Mouse (Mus musculus) forebrain, embryonic 10.5 days (tissue): Measurements from ENCODE around the gene Scarf2. TPM values are rescaled to one million over a fixed set of nuclear protein-coding genes. Genes with fewer than 3 reads are reported as not detected.

Experiments used
- DNase-seq: peaks from one replicate; pipeline ENCODE4 v3.0.0-alpha.2; 2017; ENCODE audit warnings: low spot score; ENCODE audit errors: extremely low spot score
- H3K27ac ChIP-seq: fragments of 300-500 bp; sonication (generic); 2 replicates; pipeline ENCODE4 v1.5.1; 2016; ENCODE audit warnings: mild to moderate bottlenecking
- H3K27me3 ChIP-seq: fragments of 300-500 bp; sonication (generic); 2 replicates; pipeline ENCODE4 v1.6.1; 2016; ENCODE audit warnings: mild to moderate bottlenecking; ENCODE audit not compliant: poor library complexity, severe bottlenecking
- H3K36me3 ChIP-seq: fragments of 300-500 bp; sonication (generic); replicated peaks from 2 replicates; pipeline ENCODE4 v1.6.1; 2016; ENCODE audit warnings: mild to moderate bottlenecking, moderate library complexity
- H3K4me1 ChIP-seq: fragments of 300-500 bp; sonication (generic); 2 replicates; pipeline ENCODE4 v1.6.1; 2016
- H3K4me3 ChIP-seq: fragments of 300-500 bp; sonication (generic); 2 replicates; pipeline ENCODE4 v1.5.1; 2016; ENCODE audit warnings: mild to moderate bottlenecking, moderate library complexity
- H3K9me3 ChIP-seq: fragments of 300-500 bp; sonication (generic); 2 replicates; pipeline ENCODE4 v1.6.1; 2016; ENCODE audit warnings: mild to moderate bottlenecking, moderate library complexity
- WGBS: fragments of 180-500 bp; shearing (Covaris S2); methylation state at CpG from one replicate; pipeline ENCODE4 v1.1.7; 2016; 5-methylcytosine and 5-hydroxymethylcytosine counted together
- polyA plus RNA-seq: library from polyadenylated mRNA; unstranded; fragments of >200 nt; fragmentation: Nextera tagmentation; extraction: Ambion mirVana; gene quantifications from 2 replicates; pipeline ENCODE4 v1.2.1, GENCODE M21; 2016

Gene Scarf2
- polyA plus RNA-seq, 1 experiment from 2014 or later: 4.1 TPM

DNA sequence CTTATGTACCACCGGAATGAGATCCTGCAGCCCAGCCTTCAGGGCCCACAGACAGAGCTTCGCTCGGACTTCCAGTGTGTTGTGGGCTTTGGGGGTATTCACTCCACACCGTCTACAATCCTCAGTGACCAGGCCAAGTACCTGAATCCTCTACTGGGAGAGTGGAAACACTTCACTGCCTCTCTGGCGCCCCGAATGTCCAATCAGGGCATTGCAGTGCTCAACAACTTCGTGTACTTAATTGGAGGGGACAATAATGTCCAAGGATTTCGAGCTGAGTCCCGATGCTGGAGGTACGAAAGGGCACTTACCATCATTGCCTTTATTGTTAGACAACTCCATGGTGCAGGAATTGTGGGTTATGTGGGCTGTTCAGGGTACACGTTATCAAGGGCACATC, 20.3 kb upstream of the Scarf2 start:
- H3K9me3 ChIP-seq: no peaks in the 10 kb centered on the region
- H3K27ac ChIP-seq: no peak overlapping the region
- no peaks in the 10 kb centered on the region for H3K4me1 ChIP-seq
- H3K27me3 ChIP-seq: no peaks in the 10 kb centered on the region
- H3K36me3 ChIP-seq: peaks cover 81% of the 10 kb centered on the region
- 72% methylated on average over 11 of the region's 11 CpGs for WGBS
- no peak overlapping the region for H3K4me3 ChIP-seq
- no peak for DNase-seq

DNA sequence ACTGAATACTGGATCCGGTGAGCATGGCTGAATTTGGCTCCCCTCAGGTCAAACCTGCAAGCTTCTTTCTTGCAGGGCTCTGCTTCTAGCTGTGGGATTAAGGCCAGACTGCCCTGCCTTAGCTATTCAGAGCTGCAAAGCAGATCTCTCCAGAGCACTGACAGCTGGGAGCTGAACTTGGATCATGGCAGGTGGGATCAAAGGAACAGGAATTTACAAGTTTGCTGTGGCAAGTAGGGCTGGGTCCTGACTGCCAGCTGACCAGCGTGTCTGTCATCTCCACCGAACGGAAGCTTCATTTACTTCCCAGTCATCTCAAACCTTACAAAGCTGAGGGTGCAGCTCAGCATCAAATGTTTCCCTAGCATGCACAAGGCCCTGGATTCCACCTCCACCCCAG, 18.9 kb upstream of the Scarf2 start:
- DNase-seq: no peak
- H3K4me3 ChIP-seq: no peak overlapping the region
- no peaks in the 10 kb centered on the region for H3K4me1 ChIP-seq
- H3K36me3 ChIP-seq: peaks cover 84% of the 10 kb centered on the region
- H3K9me3 ChIP-seq: no peaks in the 10 kb centered on the region
- H3K27me3 ChIP-seq: no peaks in the 10 kb centered on the region
- no peak overlapping the region for H3K27ac ChIP-seq
- WGBS: 91% methylated on average over 4 of the region's 4 CpGs

DNA sequence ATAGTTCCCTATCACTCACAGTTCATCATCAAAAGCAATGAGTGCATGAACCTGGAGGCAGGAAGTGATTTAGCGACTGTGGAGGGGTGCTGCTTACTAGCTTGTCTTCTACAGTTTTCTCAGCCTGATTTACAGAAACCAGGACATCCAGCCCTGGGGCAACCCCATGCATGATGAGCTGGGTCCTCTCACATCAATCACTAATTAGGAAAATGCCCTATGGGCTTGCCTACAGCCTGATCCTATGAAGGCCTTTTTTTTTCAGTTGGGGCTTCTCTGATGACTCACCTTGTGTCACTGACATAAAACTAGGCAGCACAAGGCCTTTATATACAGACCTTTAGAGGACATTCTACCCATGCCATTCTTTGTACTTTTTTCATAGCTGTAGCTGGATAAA, 17.4 kb upstream of the Scarf2 start:
- Histone ChIP-seq H3K4me3 (no peak overlapping the region), H3K9me3 (no peaks in the 10 kb centered on the region), H3K27me3 (no peaks in the 10 kb centered on the region), H3K27ac (no peak overlapping the region), H3K36me3 (peaks cover 89% of the 10 kb centered on the region), H3K4me1 (no peaks in the 10 kb centered on the region)
- WGBS: 89% methylated on average over 1 of the region's 1 CpGs
- no peak for DNase-seq

DNA sequence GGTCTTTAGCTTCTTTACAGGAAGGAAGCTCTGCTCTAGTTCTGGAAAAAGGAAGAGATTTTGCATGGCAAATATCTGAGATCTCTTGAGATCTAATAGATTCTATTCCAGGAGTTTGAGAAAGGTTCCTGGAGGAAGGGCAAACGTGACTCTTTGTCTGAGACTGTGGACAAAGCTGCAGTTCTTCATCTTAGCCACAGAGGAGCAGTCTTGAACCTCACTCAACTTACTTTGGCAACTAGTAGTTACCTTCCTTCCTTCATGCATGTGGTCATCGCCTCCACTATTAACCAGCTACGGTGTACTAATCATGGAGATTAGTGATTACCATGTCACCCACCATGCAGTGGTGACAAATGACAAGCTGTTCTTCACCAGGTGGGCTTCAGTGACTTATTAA, 11.7 kb upstream of the Scarf2 start:
- Histone ChIP-seq H3K4me1 (no peaks in the 10 kb centered on the region), H3K4me3 (no peak overlapping the region), H3K36me3 (peaks cover 91% of the 10 kb centered on the region), H3K27me3 (no peaks in the 10 kb centered on the region), H3K27ac (no peak overlapping the region), H3K9me3 (no peaks in the 10 kb centered on the region)
- no peak for DNase-seq
- WGBS: 62% methylated on average over 3 of the region's 3 CpGs

DNA sequence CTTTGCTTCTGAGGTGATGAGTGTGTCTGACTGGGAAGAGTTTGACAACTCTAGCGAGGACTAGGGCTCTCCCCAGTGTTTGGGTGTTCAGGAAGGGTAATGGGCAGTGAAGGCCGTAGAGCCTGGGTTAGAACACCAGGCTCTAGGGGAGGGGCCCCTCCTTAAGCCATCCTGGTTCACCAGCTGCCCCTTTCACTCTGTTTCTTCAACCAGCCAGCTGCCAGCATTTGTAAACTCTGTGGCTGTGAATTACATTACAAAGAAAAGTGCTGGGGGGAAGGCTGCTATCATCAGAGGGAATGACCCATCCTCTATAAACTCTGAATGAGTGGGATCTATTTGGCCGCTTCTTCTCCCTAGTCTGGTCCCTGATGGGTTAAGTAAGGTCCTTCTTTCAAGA, 4.4 kb upstream of the Scarf2 start:
- WGBS: 77% methylated on average over 3 of the region's 3 CpGs
- DNase-seq: no peak
- no peaks in the 10 kb centered on the region for H3K9me3 ChIP-seq
- peaks cover 64% of the 10 kb centered on the region for H3K36me3 ChIP-seq
- peaks cover 20% of the 10 kb centered on the region for H3K4me1 ChIP-seq
- no peak overlapping the region for H3K4me3 ChIP-seq
- peaks cover 39% of the 10 kb centered on the region for H3K27me3 ChIP-seq
- no peak overlapping the region for H3K27ac ChIP-seq

DNA sequence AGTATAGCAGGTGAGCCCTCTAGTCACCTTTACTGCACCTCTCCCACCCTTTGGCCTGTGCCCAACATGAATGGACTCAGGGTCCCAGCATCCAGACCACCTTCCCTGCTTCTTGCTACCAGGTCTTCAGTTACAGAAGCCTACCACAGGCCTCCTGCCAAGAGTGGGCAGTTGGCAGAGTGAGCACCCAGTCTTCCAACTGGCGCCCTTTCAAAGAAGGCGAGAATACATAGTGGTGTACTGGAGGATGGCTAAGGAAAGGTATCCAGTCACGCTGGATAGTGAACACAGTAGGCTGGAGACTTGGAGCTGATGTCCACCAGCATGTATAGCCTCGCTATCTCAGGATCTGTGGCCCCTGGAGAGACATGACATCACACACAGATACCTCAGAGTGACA, 3.0 kb upstream of the Scarf2 start:
- Histone ChIP-seq H3K27me3 (peaks cover 52% of the 10 kb centered on the region), H3K4me1 (peaks cover 32% of the 10 kb centered on the region), H3K36me3 (peaks cover 51% of the 10 kb centered on the region), H3K4me3 (no peak overlapping the region), H3K9me3 (no peaks in the 10 kb centered on the region), H3K27ac (no peak overlapping the region)
- 87% methylated on average over 4 of the region's 4 CpGs for WGBS
- no peak for DNase-seq

DNA sequence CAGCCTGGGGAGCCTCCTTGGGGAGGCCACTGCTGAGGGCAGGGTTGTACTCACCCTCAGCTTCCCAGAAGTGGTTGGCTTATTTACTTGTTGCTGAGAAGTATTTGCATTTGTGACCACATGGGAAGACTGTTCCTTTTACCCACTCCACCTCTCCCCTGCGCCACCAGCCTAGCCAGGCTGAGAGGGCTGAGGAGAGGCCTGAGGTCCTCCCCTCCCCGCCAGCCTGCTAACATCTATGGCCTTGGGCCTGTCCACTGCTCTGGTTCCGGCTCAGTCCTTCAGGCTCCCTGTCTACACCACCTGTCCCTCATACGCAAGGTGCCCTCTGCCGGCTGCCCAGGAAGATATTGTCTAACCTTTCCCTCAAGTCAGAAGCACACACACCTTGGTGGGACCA, 1.4 kb upstream of the Scarf2 start:
- Histone ChIP-seq H3K9me3 (no peaks in the 10 kb centered on the region), H3K27me3 (peaks cover 68% of the 10 kb centered on the region), H3K27ac (no peak overlapping the region), H3K36me3 (peaks cover 35% of the 10 kb centered on the region), H3K4me1 (peaks cover 39% of the 10 kb centered on the region), H3K4me3 (no peak overlapping the region)
- no peak for DNase-seq
- 50% methylated on average over 5 of the region's 5 CpGs for WGBS

DNA sequence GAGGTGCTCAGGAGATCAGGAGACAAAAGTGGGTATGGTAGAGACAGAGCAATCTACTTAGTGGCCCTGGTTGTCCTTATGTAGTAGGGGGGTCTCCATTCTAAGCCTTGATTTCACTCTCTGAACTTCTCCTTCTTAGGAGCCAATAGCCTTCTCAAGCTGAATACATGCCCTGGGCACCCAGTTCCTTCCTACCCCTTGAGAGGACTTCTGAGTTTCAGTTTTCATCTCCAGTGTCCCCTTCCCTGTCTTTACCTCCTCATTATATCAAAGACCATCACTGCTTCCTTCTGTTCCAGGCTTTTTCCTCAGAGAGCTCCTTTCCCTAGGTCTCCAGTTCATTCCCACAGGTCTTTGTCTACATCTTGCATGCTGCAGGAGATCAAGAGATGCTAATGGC, 563 bp upstream of the Scarf2 start:
- H3K27me3 ChIP-seq: peaks cover 77% of the 10 kb centered on the region
- no peak for DNase-seq
- H3K4me1 ChIP-seq: peaks cover 40% of the 10 kb centered on the region
- peak overlapping the region; percentile 88 for H3K27ac ChIP-seq
- no peaks in the 10 kb centered on the region for H3K9me3 ChIP-seq
- H3K4me3 ChIP-seq: peak overlapping the region; percentile 60
- peaks cover 26% of the 10 kb centered on the region for H3K36me3 ChIP-seq

DNA sequence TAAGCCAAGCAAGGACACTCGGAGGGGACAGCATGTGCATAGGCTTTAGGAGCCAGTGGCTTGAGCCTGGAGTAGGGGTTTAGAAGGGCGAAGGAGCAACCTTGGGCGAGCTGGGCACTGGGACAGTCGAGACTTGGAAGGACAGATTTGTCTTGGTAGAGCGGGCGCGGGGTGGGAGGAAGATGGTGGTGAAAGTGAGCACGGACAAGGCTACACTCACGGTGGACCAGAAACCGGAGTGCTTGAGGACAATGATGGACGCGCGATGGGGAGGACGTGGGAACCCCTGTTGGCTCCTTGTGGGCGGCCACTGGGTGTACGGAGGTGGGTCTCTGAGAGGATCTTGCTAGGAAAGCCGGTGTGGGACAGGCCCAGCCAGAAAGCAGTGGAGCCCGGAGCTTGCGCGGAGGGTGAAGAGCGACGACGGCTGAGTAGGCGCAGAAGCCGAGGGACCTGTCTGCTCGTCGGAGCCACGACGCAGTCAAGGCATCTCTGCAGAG, 780 bp downstream of the Scarf2 start:
- DNase-seq: peak; percentile 56
- H3K4me1 ChIP-seq: peaks cover 51% of the 10 kb centered on the region
- H3K27ac ChIP-seq: peak overlapping the region; percentile 88
- no peaks in the 10 kb centered on the region for H3K9me3 ChIP-seq
- H3K36me3 ChIP-seq: peaks cover 13% of the 10 kb centered on the region
- 2% methylated on average over 29 of the region's 29 CpGs for WGBS
- H3K4me3 ChIP-seq: peak overlapping the region; percentile 60
- H3K27me3 ChIP-seq: peaks cover 90% of the 10 kb centered on the region

DNA sequence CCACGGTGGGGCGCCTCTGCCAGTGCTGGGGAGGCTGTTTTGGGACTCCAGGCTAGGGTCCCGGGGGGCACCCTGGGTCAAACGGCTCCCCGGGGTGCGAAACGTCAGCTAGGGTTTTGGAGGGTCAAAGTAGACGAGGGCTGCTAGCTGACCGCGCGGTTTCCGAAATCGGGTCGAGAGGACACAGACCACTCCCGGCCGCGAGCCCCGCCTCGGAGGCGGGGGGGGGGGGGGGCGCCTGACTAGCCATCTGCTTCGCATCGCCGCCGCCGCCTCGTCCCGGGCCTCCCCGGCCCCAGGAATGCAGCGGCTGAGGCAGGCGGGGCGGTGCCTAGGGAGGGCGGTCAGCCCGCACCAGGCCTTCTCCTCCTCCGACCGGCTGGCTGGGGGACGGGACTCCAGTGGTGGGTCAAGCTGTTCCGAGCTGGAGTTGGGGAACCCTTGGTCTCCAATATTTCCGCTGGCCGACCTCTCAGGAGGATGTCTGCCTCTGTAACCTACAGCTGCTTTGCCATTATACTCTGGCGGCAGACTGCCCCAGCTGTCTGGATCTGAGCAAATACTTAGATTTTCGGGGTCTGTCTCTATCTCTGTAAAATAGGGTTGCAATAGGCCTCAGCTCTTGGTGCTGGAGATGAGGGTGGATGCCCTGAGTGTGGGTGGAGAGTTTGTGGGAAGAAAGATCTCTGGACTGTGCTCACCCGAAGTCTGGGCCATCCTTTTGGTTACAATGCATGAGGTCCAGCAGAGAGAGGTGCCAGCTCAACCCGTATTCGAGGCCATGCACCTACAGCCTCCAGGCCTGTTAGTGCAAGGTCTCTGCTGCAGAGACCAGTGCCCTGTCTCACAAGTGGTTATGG, 1.5 kb downstream of the Scarf2 start:
- no peaks in the 10 kb centered on the region for H3K9me3 ChIP-seq
- peaks cover 97% of the 10 kb centered on the region for H3K27me3 ChIP-seq
- H3K4me1 ChIP-seq: peaks cover 58% of the 10 kb centered on the region
- H3K27ac ChIP-seq: peak overlapping the region; percentile 88
- H3K4me3 ChIP-seq: peak overlapping the region; percentile 60
- peak; percentile 61 for DNase-seq
- H3K36me3 ChIP-seq: peaks cover 6% of the 10 kb centered on the region; the same call in 1 of the 2 replicates
- 1% methylated on average over 35 of the region's 45 CpGs for WGBS

DNA sequence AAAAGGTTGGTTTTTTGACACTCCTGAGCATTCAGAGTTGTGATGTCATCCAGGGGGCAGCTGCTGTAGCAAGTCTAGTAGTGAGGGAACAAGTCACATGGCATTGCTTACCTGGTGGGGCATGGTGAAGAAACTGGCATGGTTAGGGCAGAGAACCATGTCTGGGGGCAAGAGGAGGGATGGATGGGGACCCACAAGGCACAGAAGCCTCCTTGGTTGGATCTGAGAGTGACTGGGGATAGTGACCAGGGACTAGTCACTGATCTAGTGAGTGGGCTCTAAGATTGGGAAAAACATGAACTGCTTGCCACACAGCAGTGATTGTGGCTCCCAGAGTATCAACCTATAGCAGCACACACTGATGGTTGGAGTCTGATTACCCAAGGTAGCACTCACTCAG, 2.5 kb downstream of the Scarf2 start:
- H3K27me3 ChIP-seq: peaks cover 100% of the 10 kb centered on the region

DNA sequence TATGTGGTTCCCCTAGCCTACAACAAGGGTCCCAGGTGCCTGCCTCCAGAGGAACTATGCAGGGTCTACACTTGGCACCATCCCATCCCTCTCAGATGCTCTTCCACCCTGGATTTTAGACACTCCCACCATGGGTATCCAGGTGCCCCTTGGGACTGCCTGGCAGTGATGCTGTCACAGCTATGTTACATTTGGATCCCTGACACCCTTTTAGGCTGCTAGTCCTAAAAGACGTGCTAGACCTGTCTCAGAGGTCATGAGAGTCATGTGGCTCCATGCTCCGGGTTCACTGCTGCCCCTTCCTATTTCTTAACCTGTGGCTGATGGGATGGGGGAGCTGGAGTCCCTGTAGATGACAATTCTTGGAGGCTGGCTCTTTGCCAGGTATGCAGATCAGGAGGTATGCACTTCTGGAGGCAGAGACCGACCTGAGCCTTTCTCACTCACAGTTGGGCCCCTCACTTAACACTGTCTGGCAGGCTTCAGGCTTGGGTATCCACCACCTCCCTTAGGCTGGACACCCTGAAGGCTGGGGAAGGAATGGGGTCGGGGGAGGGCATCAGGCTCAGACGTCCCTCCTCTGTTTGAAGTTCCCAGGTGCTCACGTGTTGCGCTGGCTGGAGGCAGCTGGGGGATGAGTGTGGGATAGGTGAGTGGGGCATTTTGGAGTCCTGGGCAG, 4.8 kb downstream of the Scarf2 start:
- Histone ChIP-seq H3K27ac (no peak overlapping the region), H3K9me3 (no peaks in the 10 kb centered on the region), H3K4me1 (peaks cover 75% of the 10 kb centered on the region), H3K27me3 (peaks cover 100% of the 10 kb centered on the region), H3K36me3 (no peaks in the 10 kb centered on the region), H3K4me3 (no peak overlapping the region; the same call in 1 of the 2 replicates)
- WGBS: under 1% methylated on average over 7 of the region's 7 CpGs
- no peak for DNase-seq

More for the DNA sequence above, 2.5 kb downstream of the Scarf2 start:
- Histone ChIP-seq H3K4me1 (peaks cover 68% of the 10 kb centered on the region), H3K4me3 (no peak overlapping the region), H3K9me3 (no peaks in the 10 kb centered on the region), H3K36me3 (no peaks in the 10 kb centered on the region), H3K27ac (no peak overlapping the region)
- no peak for DNase-seq

DNA sequence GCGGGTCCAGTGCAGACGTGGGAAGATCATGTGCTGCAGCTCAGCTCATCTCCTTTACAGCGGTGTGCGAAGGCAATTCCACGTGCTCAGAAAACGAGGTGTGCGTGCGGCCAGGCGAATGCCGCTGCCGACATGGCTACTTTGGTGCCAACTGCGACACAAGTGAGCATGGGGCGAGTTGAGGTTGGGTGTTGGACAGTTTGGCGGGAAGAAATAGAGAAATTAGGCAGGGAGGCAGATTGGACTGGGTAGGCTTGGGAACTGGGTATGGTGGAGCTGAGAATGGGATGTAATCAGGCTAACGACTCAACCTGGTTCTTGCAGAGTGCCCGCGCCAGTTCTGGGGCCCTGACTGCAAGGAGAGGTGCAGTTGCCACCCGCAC, 5.4 kb downstream of the Scarf2 start:
- DNase-seq: peak; percentile 38
- Histone ChIP-seq H3K27me3 (peaks cover 100% of the 10 kb centered on the region), H3K9me3 (no peaks in the 10 kb centered on the region), H3K36me3 (no peaks in the 10 kb centered on the region), H3K4me1 (peaks cover 75% of the 10 kb centered on the region), H3K4me3 (peak overlapping the region; percentile 53), H3K27ac (no peak overlapping the region)
- WGBS: 4% methylated on average over 18 of the region's 18 CpGs
